Mouse (Mus musculus) testis, postnatal 10 days (tissue): ENCODE measurements around the gene Eepd1.

ENCODE experiments used
- DNase-seq: peaks from one replicate; pipeline ENCODE4 v3.0.0; 2021; ENCODE audit warnings: low spot score

Gene Eepd1

GRCm38 (mm10) chr9:25578674-25579596 lies 97.6 kb downstream of the Eepd1 start:
- no peak for DNase-seq

- DNase-seq, result no peak
Observed at GRCm38 (mm10) chr9:25583621-25584020, 102.3 kb downstream of the Eepd1 start.

- DNase-seq, result no peak
Observed at GRCm38 (mm10) chr9:25585614-25586013, 104.3 kb downstream of the Eepd1 start.

GRCm38 (mm10) chr9:25588581-25588980 lies 107.2 kb downstream of the Eepd1 start:
- no peak for DNase-seq

GRCm38 (mm10) chr9:25590740-25591139 lies 109.4 kb downstream of the Eepd1 start:
- DNase-seq, result no peak

- DNase-seq, result peak; percentile 61
Observed at GRCm38 (mm10) chr9:25591390-25592354, 110.3 kb downstream of the Eepd1 start.

GRCm38 (mm10) chr9:25592355-25592955 lies 111.1 kb downstream of the Eepd1 start:
- peak; percentile 56 for DNase-seq

GRCm38 (mm10) chr9:25624744-25625143 lies 143.4 kb downstream of the Eepd1 start:
- no peak for DNase-seq

GRCm38 (mm10) chr9:25629531-25630099 lies 148.3 kb downstream of the Eepd1 start:
- DNase-seq, result no peak
